Mouse (Mus musculus): Measurements from ENCODE around the gene Otp. TPM values are rescaled to one million over a fixed set of nuclear protein-coding genes. Genes with fewer than 3 reads are reported as not detected.

The Otp gene
- total and polyA plus RNA-seq, 3 experiments: not detected

Other genes with a start within 250 kb of the Otp start
- gene Tbca, start 86.7 kb upstream of the Otp start, total RNA-seq (2021): 100 to 1,000 TPM; 193 to 214 TPM
- 0.36 TPM in 1 of 2 replicates, not detected in the other for gene Tbca, start 86.7 kb upstream of the Otp start, polyA plus RNA-seq (2012; rRNA removed)
- 10 to 100 TPM; 18.3 to 20.2 TPM for gene Wdr41, start 100.7 kb downstream of the Otp start, total RNA-seq (2021)
- gene Wdr41, start 100.7 kb downstream of the Otp start, polyA plus RNA-seq (2012; rRNA removed): 21.3 and 21.7 TPM in 2 replicates